Mouse (Mus musculus): ENCODE results near the gene Lgals8. TPM values are rescaled to one million over a fixed set of nuclear protein-coding genes. Genes with fewer than 3 reads are reported as not detected.

Lgals8 gene
- polyA plus RNA-seq (2015; fragmentation: Nextera tagmentation; extraction: Ambion mirVana) = 28.4 and 33.1 TPM in 2 replicates

GRCm38 (mm10) chr13:12464844-12465243 is at the start of gene Lgals8:
TSS of gene Lgals8 (minus strand) at chr13:12464944.
- Histone ChIP-seq H3K4me3 (ENCODE audit: low read depth, low read length) (no peak within 1 kb of the TSS), H3K4me1 (ENCODE audit: insufficient read depth, low read depth, low read length) (no peaks in the 10 kb centered on the region), H3K4me2 (replicated peaks; ENCODE audit: low read depth, low read length) (no peak within 1 kb of the TSS), H3K27me3 (replicated peaks; ENCODE audit: insufficient read depth, low read length) (no peaks in the 10 kb centered on the region), H3K9ac (replicated peaks; ENCODE audit: low read depth) (no peak within 1 kb of the TSS), H3K27ac (ENCODE audit: low read length) (no peak within 1 kb of the TSS), H3K9me3 (ENCODE audit: low read length) (no peaks in the 10 kb centered on the region), H3K36me3 (ENCODE audit: insufficient read depth, low read length) (no peaks in the 10 kb centered on the region)
- TF ChIP-seq EP300 (IDR thresholded peaks at IDR 0.05) (no peak), CTCF (IDR thresholded peaks at IDR 0.05) (no peak)
- ATAC-seq (no peak), DNase-seq (ENCODE audit: low spot score) (no peak)
- WGBS = 74% methylated on average over 1 of the region's 1 CpGs

DNA sequence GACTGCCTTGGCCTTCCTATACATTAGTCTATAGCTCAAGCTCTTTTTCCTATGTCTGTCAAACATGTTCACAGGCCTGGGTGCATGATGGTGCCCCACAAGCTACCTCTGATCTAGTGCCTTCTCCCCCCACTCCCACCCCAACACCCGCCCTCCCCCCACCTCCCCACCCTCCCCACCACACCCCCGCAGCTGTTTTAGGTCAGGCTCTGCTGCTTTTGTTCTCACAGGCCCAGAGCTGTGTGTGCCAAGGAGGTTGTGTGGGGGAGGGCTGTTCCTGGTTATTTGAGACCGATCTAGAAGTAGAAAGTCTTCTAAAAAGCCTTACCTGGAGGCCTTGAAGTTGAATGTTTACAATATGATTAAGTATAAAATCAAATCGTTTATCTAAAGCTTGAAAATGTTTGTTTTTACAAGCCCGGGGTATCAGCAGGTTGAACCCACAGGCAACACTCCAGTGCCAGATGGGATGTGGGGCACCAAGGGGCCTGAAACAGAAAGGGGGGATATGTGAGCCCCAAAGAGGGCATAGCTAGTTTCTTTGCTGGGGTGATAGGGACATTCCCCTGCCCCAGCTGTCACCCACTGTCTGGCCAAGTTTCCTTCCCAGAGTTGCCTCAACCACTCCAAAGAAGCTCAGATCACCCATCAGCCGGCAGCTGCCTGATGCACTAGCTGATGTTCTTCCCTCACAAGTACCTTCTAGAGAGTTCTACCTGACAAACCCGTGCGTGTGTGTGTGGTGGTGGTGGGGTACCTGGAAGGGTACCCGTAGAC is 46.6 kb upstream of the Lgals8 start:
- no peak overlapping the region for H3K27ac ChIP-seq (ENCODE audit: low read length)
- H3K9ac ChIP-seq (replicated peaks; ENCODE audit: low read depth) = no peak overlapping the region
- DNase-seq (ENCODE audit: low spot score) = no peak

DNA sequence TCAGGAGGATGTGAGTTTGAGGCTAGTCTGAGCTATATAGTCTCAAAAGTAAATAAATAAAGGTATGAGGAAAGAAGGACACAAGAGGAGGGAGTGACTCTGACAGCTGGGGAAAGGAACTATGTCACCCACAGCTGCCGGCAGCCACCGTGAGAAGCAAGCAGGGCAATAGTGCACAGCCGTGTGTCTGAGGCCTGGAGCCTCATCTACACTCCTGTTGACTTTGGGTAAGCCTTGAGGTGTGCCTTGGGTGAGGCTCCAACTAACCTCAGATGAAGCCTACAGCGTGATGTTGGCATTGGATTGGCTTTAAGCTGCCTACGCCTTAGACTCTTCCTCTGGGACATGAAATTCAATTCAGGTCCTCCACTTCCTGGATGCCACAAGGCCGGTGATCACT is 45.3 kb upstream of the Lgals8 start:
- Histone ChIP-seq H3K27ac (ENCODE audit: low read length) (no peak overlapping the region), H3K4me1 (ENCODE audit: insufficient read depth, low read depth, low read length) (no peaks in the 10 kb centered on the region), H3K4me3 (ENCODE audit: low read depth, low read length) (no peak overlapping the region), H3K9me3 (ENCODE audit: low read length) (no peaks in the 10 kb centered on the region), H3K4me2 (replicated peaks; ENCODE audit: low read depth, low read length) (no peak overlapping the region), H3K9ac (replicated peaks; ENCODE audit: low read depth) (no peak overlapping the region), H3K27me3 (replicated peaks; ENCODE audit: insufficient read depth, low read length) (no peaks in the 10 kb centered on the region), H3K36me3 (ENCODE audit: insufficient read depth, low read length) (no peaks in the 10 kb centered on the region)
- no peak for DNase-seq (ENCODE audit: low spot score)
- no peak for TF ChIP-seq CTCF (IDR thresholded peaks at IDR 0.05)
- WGBS = 66% methylated on average over 6 of the region's 6 CpGs
- no peak for ATAC-seq

More for the DNA sequence above, 46.6 kb upstream of the Lgals8 start:
- H3K9me3 ChIP-seq (ENCODE audit: low read length) = no peaks in the 10 kb centered on the region
- 46% methylated on average over 9 of the region's 9 CpGs for WGBS
- no peaks in the 10 kb centered on the region for H3K36me3 ChIP-seq (ENCODE audit: insufficient read depth, low read length)
- no peaks in the 10 kb centered on the region for H3K27me3 ChIP-seq (replicated peaks; ENCODE audit: insufficient read depth, low read length)
- TF ChIP-seq CTCF (IDR thresholded peaks at IDR 0.05) (no peak), EP300 (IDR thresholded peaks at IDR 0.05) (no peak)
- H3K4me3 ChIP-seq (ENCODE audit: low read depth, low read length) = no peak overlapping the region
- ATAC-seq = no peak
- H3K4me2 ChIP-seq (replicated peaks; ENCODE audit: low read depth, low read length) = no peak overlapping the region
- H3K4me1 ChIP-seq (ENCODE audit: insufficient read depth, low read depth, low read length) = no peaks in the 10 kb centered on the region

- ATAC-seq (no peak), DNase-seq (ENCODE audit: low spot score) (no peak)
- 83% methylated on average over 6 of the region's 6 CpGs for WGBS
These were observed 42.7 kb upstream of the Lgals8 start for GRCm38 (mm10) chr13:12507426-12507825.

GRCm38 (mm10) chr13:12505359-12505758 is 40.6 kb upstream of the Lgals8 start:
- 76% methylated on average over 3 of the region's 3 CpGs for WGBS
- H3K27me3 ChIP-seq (replicated peaks; ENCODE audit: insufficient read depth, low read length) = no peaks in the 10 kb centered on the region
- H3K4me3 ChIP-seq (ENCODE audit: low read depth, low read length) = no peak overlapping the region
- H3K4me1 ChIP-seq (ENCODE audit: insufficient read depth, low read depth, low read length) = no peaks in the 10 kb centered on the region
- no peak for TF ChIP-seq CTCF (IDR thresholded peaks at IDR 0.05)
- TF ChIP-seq EP300 (IDR thresholded peaks at IDR 0.05) = no peak
- H3K36me3 ChIP-seq (ENCODE audit: insufficient read depth, low read length) = no peaks in the 10 kb centered on the region
- H3K9me3 ChIP-seq (ENCODE audit: low read length) = no peaks in the 10 kb centered on the region
- H3K4me2 ChIP-seq (replicated peaks; ENCODE audit: low read depth, low read length) = no peak overlapping the region
- DNase-seq (ENCODE audit: low spot score) (no peak), ATAC-seq (no peak)
- H3K9ac ChIP-seq (replicated peaks; ENCODE audit: low read depth) = no peak overlapping the region
- no peak overlapping the region for H3K27ac ChIP-seq (ENCODE audit: low read length)

More at GRCm38 (mm10) chr13:12507426-12507825, 42.7 kb upstream of the Lgals8 start:
- TF ChIP-seq CTCF (IDR thresholded peaks at IDR 0.05) = no peak
- no peak for TF ChIP-seq EP300 (IDR thresholded peaks at IDR 0.05)
- no peaks in the 10 kb centered on the region for H3K27me3 ChIP-seq (replicated peaks; ENCODE audit: insufficient read depth, low read length)
- no peaks in the 10 kb centered on the region for H3K36me3 ChIP-seq (ENCODE audit: insufficient read depth, low read length)
- no peak overlapping the region for H3K27ac ChIP-seq (ENCODE audit: low read length)
- no peaks in the 10 kb centered on the region for H3K4me1 ChIP-seq (ENCODE audit: insufficient read depth, low read depth, low read length)
- no peaks in the 10 kb centered on the region for H3K9me3 ChIP-seq (ENCODE audit: low read length)
- no peak overlapping the region for H3K4me3 ChIP-seq (ENCODE audit: low read depth, low read length)
- H3K9ac ChIP-seq (replicated peaks; ENCODE audit: low read depth) = no peak overlapping the region
- no peak overlapping the region for H3K4me2 ChIP-seq (replicated peaks; ENCODE audit: low read depth, low read length)

DNA sequence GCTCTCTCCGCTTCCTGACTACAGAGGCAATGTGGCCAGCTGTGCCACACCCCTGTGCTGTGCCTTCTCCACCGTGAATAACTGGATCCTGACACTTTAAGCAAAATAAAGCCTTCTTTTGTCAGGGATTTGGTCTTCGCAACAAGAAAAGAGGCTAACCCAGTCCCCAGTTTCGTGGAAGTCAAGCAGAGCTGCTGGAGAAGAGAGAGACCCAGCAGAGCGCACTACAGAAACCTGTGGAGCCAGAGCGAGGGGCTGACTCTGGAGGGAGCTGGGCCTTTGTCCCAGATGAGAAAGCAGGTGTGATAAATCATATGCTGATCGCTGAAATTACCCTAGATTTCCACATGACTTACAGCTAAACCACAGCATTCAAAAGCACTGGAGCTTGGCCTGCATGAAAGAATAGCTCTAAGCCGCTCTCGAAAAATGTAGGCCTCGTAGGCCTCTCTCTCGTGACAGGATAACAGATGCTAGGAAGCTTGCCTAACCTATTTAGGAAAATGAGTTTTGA is 38.6 kb upstream of the Lgals8 start:
- ATAC-seq = no peak
- H3K27ac ChIP-seq (ENCODE audit: low read length) = no peak overlapping the region
- TF ChIP-seq CTCF (IDR thresholded peaks at IDR 0.05) (no peak), EP300 (IDR thresholded peaks at IDR 0.05) (no peak)

More for the DNA sequence above, 38.6 kb upstream of the Lgals8 start:
- Histone ChIP-seq H3K9ac (replicated peaks; ENCODE audit: low read depth) (no peak overlapping the region), H3K4me1 (ENCODE audit: insufficient read depth, low read depth, low read length) (no peaks in the 10 kb centered on the region), H3K36me3 (ENCODE audit: insufficient read depth, low read length) (no peaks in the 10 kb centered on the region), H3K27me3 (replicated peaks; ENCODE audit: insufficient read depth, low read length) (no peaks in the 10 kb centered on the region), H3K4me2 (replicated peaks; ENCODE audit: low read depth, low read length) (no peak overlapping the region), H3K9me3 (ENCODE audit: low read length) (no peaks in the 10 kb centered on the region), H3K4me3 (ENCODE audit: low read depth, low read length) (no peak overlapping the region)
- 66% methylated on average over 11 of the region's 11 CpGs for WGBS
- no peak for DNase-seq (ENCODE audit: low spot score)

Data from lung, postnatal 0 days (tissue).